Mouse (Mus musculus) CH12.LX (cell line): ENCODE results near the gene Aff3. TPM values are rescaled to one million over a fixed set of nuclear protein-coding genes. Genes with fewer than 3 reads are reported as not detected.

Experiments
- DNase-seq: peaks from one replicate; pipeline ENCODE4 v3.0.0-alpha.2; 2013; ENCODE audit errors: extremely low read depth
- H3K27ac ChIP-seq: 2 replicates; pipeline ENCODE4 v1.5.1; 2012; ENCODE audit warnings: low read depth, mild to moderate bottlenecking, control low read depth, moderate library complexity; ENCODE audit not compliant: insufficient read depth
- H3K27me3 ChIP-seq: replicated peaks from 2 replicates; pipeline ENCODE3; 2012; ENCODE audit warnings: inconsistent platforms
- H3K36me3 ChIP-seq, 2 experiments: replicated peaks in 1 of 2; 2 replicates each; pipeline versions ENCODE3 to v1.6.1; 2012; ENCODE audit warnings: inconsistent platforms in 1 of 2, low read length in 1 of 2, mild to moderate bottlenecking in 1 of 2, mixed read lengths in 1 of 2, moderate library complexity in 1 of 2; ENCODE audit not compliant: control insufficient read depth in 1 of 2, insufficient read depth in 1 of 2
- H3K4me1 ChIP-seq, 2 experiments: 2 replicates each; pipeline ENCODE4 v1.6.1; 2012; ENCODE audit warnings: inconsistent platforms in 1 of 2, moderate library complexity in 1 of 2; ENCODE audit not compliant: insufficient read depth in 2 of 2, control insufficient read depth in 1 of 2
- H3K4me2 ChIP-seq: 2 replicates; pipeline ENCODE4 v1.6.1; 2012; ENCODE audit warnings: low read depth, mild to moderate bottlenecking, control low read depth; ENCODE audit not compliant: poor library complexity, insufficient read depth, severe bottlenecking
- H3K4me3 ChIP-seq, 3 experiments: fragments of 150-350 bp in 1 of 3; sonication (generic) in 1 of 3; replicated peaks in 1 of 3; 2 replicates each; pipeline versions ENCODE3 to v1.5.1; 2011 to 2012; ENCODE audit warnings: low read depth in 2 of 3, low read length in 2 of 3, mild to moderate bottlenecking in 2 of 3, moderate library complexity in 2 of 3, control low read depth in 1 of 3, improper control_type of control experiment in 1 of 3, inconsistent platforms in 1 of 3, mixed read lengths in 1 of 3; ENCODE audit not compliant: poor library complexity in 1 of 3
- H3K79me2 ChIP-seq: replicated peaks from 2 replicates; pipeline ENCODE4 v1.6.1; 2012; ENCODE audit warnings: mild to moderate bottlenecking, moderate library complexity; ENCODE audit not compliant: control insufficient read depth, poor library complexity, insufficient read depth, severe bottlenecking; ENCODE audit errors: extremely low read depth
- H3K9ac ChIP-seq: 2 replicates; pipeline ENCODE4 v1.6.1; 2012; ENCODE audit warnings: low read depth, mild to moderate bottlenecking, control low read depth, moderate library complexity; ENCODE audit not compliant: insufficient read depth
- H3K9me3 ChIP-seq: replicated peaks from 2 replicates; pipeline ENCODE3; 2012; ENCODE audit warnings: low read length, inconsistent platforms, mixed read lengths
- CHD1 ChIP-seq: IDR thresholded peaks from 2 replicates; pipeline ENCODE4 v1.6.1; 2012; ENCODE audit warnings: low read depth, low read length, improper control_type of control experiment, inconsistent platforms
- CHD2 ChIP-seq: IDR thresholded peaks from 2 replicates; pipeline ENCODE4 v1.6.1; 2011; ENCODE audit warnings: low read length, improper control_type of control experiment
- E2F4 ChIP-seq: IDR thresholded peaks from 2 replicates; pipeline ENCODE4 v1.6.1; 2011; ENCODE audit warnings: low read depth, low read length, improper control_type of control experiment; ENCODE audit not compliant: insufficient replicate concordance
- EP300 ChIP-seq: IDR thresholded peaks from 2 replicates; pipeline ENCODE4 v1.6.1; 2011; ENCODE audit warnings: low read length, improper control_type of control experiment
- ETS1 ChIP-seq: conservative IDR thresholded peaks from 2 replicates; pipeline ENCODE4 v1.6.1; 2012; ENCODE audit warnings: low read depth, mild to moderate bottlenecking, inconsistent platforms, low read length, improper control_type of control experiment, moderate library complexity
- GABPA ChIP-seq: IDR thresholded peaks from 2 replicates; pipeline ENCODE4 v1.6.1; 2012; ENCODE audit warnings: low read depth, low read length, improper control_type of control experiment, inconsistent platforms; ENCODE audit not compliant: insufficient replicate concordance
- HCFC1 ChIP-seq: IDR thresholded peaks from 2 replicates; pipeline ENCODE4 v1.6.1; 2012; ENCODE audit warnings: low read depth, mild to moderate bottlenecking, inconsistent platforms, low read length, improper control_type of control experiment
- IRF4 ChIP-seq: IDR thresholded peaks from 2 replicates; pipeline ENCODE4 v1.6.1; 2014; ENCODE audit warnings: low read depth, mild to moderate bottlenecking, inconsistent platforms, low read length, improper control_type of control experiment
- KAT2A ChIP-seq: IDR thresholded peaks from 2 replicates; pipeline ENCODE4 v1.6.1; 2012; ENCODE audit warnings: low read length, improper control_type of control experiment, inconsistent platforms; ENCODE audit not compliant: insufficient replicate concordance
- MAX ChIP-seq: IDR thresholded peaks from 2 replicates; pipeline ENCODE4 v1.6.1; 2011; ENCODE audit warnings: low read length, improper control_type of control experiment
- MEF2A ChIP-seq: IDR thresholded peaks from 2 replicates; pipeline ENCODE4 v1.6.1; 2014; ENCODE audit warnings: low read depth, mild to moderate bottlenecking, inconsistent platforms, low read length, improper control_type of control experiment, borderline replicate concordance
- MXI1 ChIP-seq: IDR thresholded peaks from 2 replicates; pipeline ENCODE4 v1.6.1; 2011; ENCODE audit warnings: mild to moderate bottlenecking, low read depth, low read length, improper control_type of control experiment
- MYC ChIP-seq: IDR thresholded peaks from 2 replicates; pipeline ENCODE4 v1.6.1; 2011; ENCODE audit warnings: low read depth, mild to moderate bottlenecking, improper control_type of control experiment, low read length
- NELFE ChIP-seq: IDR thresholded peaks from 2 replicates; pipeline ENCODE4 v1.6.1; 2011; ENCODE audit warnings: low read depth, low read length, improper control_type of control experiment
- NRF1 ChIP-seq: IDR thresholded peaks from 2 replicates; pipeline ENCODE4 v1.6.1; 2014; ENCODE audit warnings: low read depth, mild to moderate bottlenecking, inconsistent platforms, low read length, improper control_type of control experiment, moderate library complexity
- POLR2AphosphoS2 ChIP-seq: IDR thresholded peaks from 2 replicates; pipeline ENCODE4 v1.6.1; 2011; ENCODE audit warnings: low read depth, low read length, improper control_type of control experiment
- RAD21 ChIP-seq: IDR thresholded peaks from 2 replicates; pipeline ENCODE4 v1.6.1; 2011; ENCODE audit warnings: low read depth, mild to moderate bottlenecking, low read length, improper control_type of control experiment, moderate library complexity
- RCOR1 ChIP-seq: conservative IDR thresholded peaks from 2 replicates; pipeline ENCODE4 v1.6.1; 2012; ENCODE audit warnings: low read depth, mild to moderate bottlenecking, inconsistent platforms, low read length, improper control_type of control experiment
- SIN3A ChIP-seq: IDR thresholded peaks from 2 replicates; pipeline ENCODE4 v1.6.1; 2012; ENCODE audit warnings: low read length, improper control_type of control experiment, inconsistent platforms
- SMC3 ChIP-seq: IDR thresholded peaks from 2 replicates; pipeline ENCODE4 v1.6.1; 2011; ENCODE audit warnings: low read depth, low read length, improper control_type of control experiment
- USF2 ChIP-seq: conservative IDR thresholded peaks from 2 replicates; pipeline ENCODE4 v1.6.1; 2011; ENCODE audit warnings: low read depth, low read length, improper control_type of control experiment
- ZKSCAN1 ChIP-seq: IDR thresholded peaks from 2 replicates; pipeline ENCODE4 v1.6.1; 2012; ENCODE audit warnings: low read depth, inconsistent platforms, low read length, improper control_type of control experiment, borderline replicate concordance
- ZMIZ1 ChIP-seq: IDR thresholded peaks from 2 replicates; pipeline ENCODE4 v1.6.1; 2012; ENCODE audit warnings: low read depth, mild to moderate bottlenecking, inconsistent platforms, low read length, improper control_type of control experiment
- ZNF384 ChIP-seq: IDR thresholded peaks from 2 replicates; pipeline ENCODE4 v1.6.1; 2012; ENCODE audit warnings: low read depth, low read length, improper control_type of control experiment, inconsistent platforms
- dilution Hi-C: fragments of 300-500 bp; cut with MboI; formaldehyde crosslinking; loops from 2 replicates; pipeline ENCODE4 v1.14.3; 2020; ENCODE audit warnings: low sequenced_read_pairs; ENCODE audit not compliant: extremely low pct_unique_long_range_greater_than_20kb, extremely low pct_ligation_motif_present
- in situ Hi-C: fragments of 300-500 bp; cut with MboI; formaldehyde crosslinking; loops from 3 replicates; pipeline ENCODE4 v1.14.3; 2019; ENCODE audit warnings: low sequenced_read_pairs, low pct_ligation_motif_present, low pct_unique_long_range_greater_than_20kb, mixed read lengths
- polyA plus RNA-seq: library from polyadenylated mRNA; unstranded; fragments of >175 nt; gene quantifications from 2 replicates; pipeline ENCODE4 v1.2.1, GENCODE M21; 2012; ENCODE audit warnings: low read depth; ENCODE audit not compliant: insufficient read length
- total RNA-seq, 2 experiments: library from RNA; depleted of rRNA; stranded (reverse); fragments of 300-350 nt in 1 of 2; fragments of >200 nt in 1 of 2; gene quantifications; 2 replicates each; pipeline ENCODE4 v1.2.3; 2012 to 2014

Aff3 gene
- total and polyA plus RNA-seq, 3 experiments = 5.1 to 29.9 (median 7.7) TPM

DNA sequence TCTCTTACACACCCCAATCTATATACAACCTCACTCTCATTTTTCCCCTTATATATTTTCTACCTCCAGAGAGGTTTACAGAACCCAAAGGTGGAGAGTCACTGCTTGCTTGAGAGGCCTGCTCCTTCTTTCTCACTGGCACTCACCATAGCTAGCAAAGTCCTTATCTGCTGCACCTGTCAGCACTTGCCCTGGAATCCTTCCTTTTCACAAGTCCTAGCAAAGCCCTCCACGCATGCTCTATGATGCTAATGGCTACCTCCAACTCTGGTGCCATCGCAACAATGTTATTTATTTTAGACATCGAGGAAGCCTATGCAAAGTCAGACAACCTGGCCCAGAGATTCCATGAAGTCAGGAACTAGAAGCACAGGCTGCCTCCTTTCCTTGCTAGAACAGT, 221.9 kb downstream of the Aff3 start:
- Histone ChIP-seq H3K4me3 (no peak overlapping the region), H3K4me2 (no peak overlapping the region), H3K27ac (no peak overlapping the region), H3K36me3 (peaks cover 0 to 27% of the 10 kb centered on the region in 2 experiments), H3K79me2 (no peaks in the 10 kb centered on the region), H3K27me3 (no peaks in the 10 kb centered on the region), H3K9ac (no peak overlapping the region), H3K9me3 (no peaks in the 10 kb centered on the region), H3K4me1 (peaks cover 3 to 48% of the 10 kb centered on the region in 2 experiments)
- TF ChIP-seq HCFC1 (no peak), MAX (no peak), IRF4 (no peak), GABPA (no peak), E2F4 (no peak), KAT2A (no peak)
- no peak for DNase-seq
- in situ Hi-C loops (no loop called here), dilution Hi-C loops (no loop called here)

DNA sequence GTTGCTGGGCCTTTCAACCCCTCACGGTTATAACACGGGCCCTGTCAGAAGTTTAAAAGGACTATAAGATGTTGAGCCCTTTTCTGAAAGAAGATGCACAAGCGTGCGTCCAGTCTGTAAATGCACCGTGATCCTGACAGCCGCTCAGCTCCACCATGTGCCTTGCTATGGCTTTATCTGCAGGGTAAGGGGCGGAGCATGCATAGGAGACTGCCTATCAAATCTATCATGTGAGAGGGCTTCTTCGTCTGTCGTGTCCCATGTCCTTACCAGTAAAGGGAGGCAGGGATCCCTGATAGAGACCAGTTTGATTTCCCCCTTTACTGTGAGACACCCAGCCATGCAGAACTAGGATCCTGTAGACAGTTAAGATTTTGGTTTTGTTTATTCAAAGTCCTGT, 222.3 kb downstream of the Aff3 start:
- DNase-seq = no peak
- no peak for TF ChIP-seq ETS1
- TF ChIP-seq SMC3 = no peak
- TF ChIP-seq ZNF384 = no peak
- TF ChIP-seq EP300 = no peak
- TF ChIP-seq MAX = no peak
- TF ChIP-seq MEF2A = no peak
- TF ChIP-seq NRF1 = no peak
- TF ChIP-seq RCOR1 = no peak
- no peak for TF ChIP-seq RAD21
- no peak for TF ChIP-seq E2F4
- TF ChIP-seq SIN3A = no peak
- TF ChIP-seq CHD2 = no peak
- TF ChIP-seq POLR2AphosphoS2 = no peak
- no peak for TF ChIP-seq MYC
- no peak for TF ChIP-seq CHD1
- TF ChIP-seq MXI1 = no peak
- no peak for TF ChIP-seq USF2
- TF ChIP-seq ZKSCAN1 = no peak
- TF ChIP-seq NELFE = no peak
- TF ChIP-seq ZMIZ1 = no peak
- TF ChIP-seq, all 38 proteins: peak for 0
- Histone ChIP-seq H3K36me3 (peaks cover 0 to 27% of the 10 kb centered on the region in 2 experiments), H3K27me3 (no peaks in the 10 kb centered on the region), H3K4me3 (no peak overlapping the region), H3K9me3 (no peaks in the 10 kb centered on the region), H3K79me2 (no peaks in the 10 kb centered on the region), H3K4me2 (no peak overlapping the region), H3K4me1 (peaks cover 3 to 51% of the 10 kb centered on the region in 2 experiments), H3K27ac (no peak overlapping the region), H3K9ac (no peak overlapping the region)
- dilution Hi-C loops (no loop called here), in situ Hi-C loops (no loop called here)
